Mouse (Mus musculus) testis, adult 2 months (tissue): Measurements from ENCODE around the gene Vstm2a. TPM values are rescaled to one million over a fixed set of nuclear protein-coding genes. Genes with fewer than 3 reads are reported as not detected.

Source experiments
- H3K27ac ChIP-seq: fragments of 200-500 bp; 2 replicates; pipeline ENCODE4 v1.5.1; 2012; ENCODE audit warnings: low read depth, low read length; ENCODE audit not compliant: control insufficient read depth, insufficient read depth
- H3K27me3 ChIP-seq: fragments of 200-500 bp; 2 replicates; pipeline ENCODE4 v1.6.1; 2012; ENCODE audit warnings: mild to moderate bottlenecking, low read length, moderate library complexity; ENCODE audit not compliant: control insufficient read depth, insufficient read depth
- H3K36me3 ChIP-seq: fragments of 200-500 bp; 2 replicates; pipeline ENCODE4 v1.6.1; 2012; ENCODE audit warnings: mild to moderate bottlenecking, low read length; ENCODE audit not compliant: control insufficient read depth, insufficient read depth
- H3K4me1 ChIP-seq: fragments of 200-500 bp; 2 replicates; pipeline ENCODE4 v1.6.1; 2012; ENCODE audit warnings: low read length; ENCODE audit not compliant: control insufficient read depth, insufficient read depth
- H3K4me3 ChIP-seq: fragments of 200-500 bp; 2 replicates; pipeline ENCODE4 v1.5.1; 2012; ENCODE audit warnings: low read depth, mild to moderate bottlenecking, low read length, moderate library complexity, mixed read lengths; ENCODE audit not compliant: control insufficient read depth
- CTCF ChIP-seq: fragments of 200-500 bp; IDR thresholded peaks from 2 replicates; pipeline ENCODE4 v1.5.1; 2012; ENCODE audit warnings: low read depth, mild to moderate bottlenecking, inconsistent platforms, low read length, moderate library complexity; ENCODE audit not compliant: control insufficient read depth, insufficient read depth, insufficient replicate concordance
- POLR2A ChIP-seq: fragments of 200-500 bp; IDR thresholded peaks from 2 replicates; pipeline ENCODE4 v1.6.1; 2012; ENCODE audit warnings: low read depth, mild to moderate bottlenecking, inconsistent platforms, low read length, moderate library complexity; ENCODE audit not compliant: control insufficient read depth
- polyA plus RNA-seq: library from polyadenylated mRNA; depleted of rRNA; stranded (reverse); fragments of >200 nt; gene quantifications from 2 replicates; pipeline ENCODE4 v1.2.3, GENCODE M21; 2012

Gene Vstm2a
- polyA plus RNA-seq, 1 experiment = 3.1 TPM

DNA sequence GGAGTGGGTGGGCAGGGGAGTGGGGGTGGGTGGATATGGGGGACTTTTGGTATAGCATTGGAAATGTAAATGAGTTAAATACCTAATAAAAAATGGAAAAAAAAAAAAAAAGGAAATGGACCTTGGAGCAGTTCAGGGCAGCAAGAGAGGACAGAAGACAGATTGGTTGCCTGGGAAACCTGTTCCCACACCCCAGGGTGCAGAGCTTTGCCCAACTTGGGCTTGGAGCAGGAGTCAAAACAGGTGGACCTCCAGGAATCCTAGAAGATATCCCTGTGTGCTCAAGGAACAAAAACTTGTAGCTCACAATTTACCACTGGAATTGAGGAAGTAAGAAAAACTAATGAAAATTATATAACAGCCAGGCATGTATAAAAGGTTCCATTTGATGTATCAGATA is 96.8 kb downstream of the Vstm2a start:
- no peak overlapping the region for H3K4me3 ChIP-seq
- no peaks in the 10 kb centered on the region for H3K4me1 ChIP-seq
- no peak overlapping the region for H3K27ac ChIP-seq
- TF ChIP-seq CTCF = no peak
- TF ChIP-seq POLR2A = no peak
- no peaks in the 10 kb centered on the region for H3K27me3 ChIP-seq
- H3K36me3 ChIP-seq = no peaks in the 10 kb centered on the region

DNA sequence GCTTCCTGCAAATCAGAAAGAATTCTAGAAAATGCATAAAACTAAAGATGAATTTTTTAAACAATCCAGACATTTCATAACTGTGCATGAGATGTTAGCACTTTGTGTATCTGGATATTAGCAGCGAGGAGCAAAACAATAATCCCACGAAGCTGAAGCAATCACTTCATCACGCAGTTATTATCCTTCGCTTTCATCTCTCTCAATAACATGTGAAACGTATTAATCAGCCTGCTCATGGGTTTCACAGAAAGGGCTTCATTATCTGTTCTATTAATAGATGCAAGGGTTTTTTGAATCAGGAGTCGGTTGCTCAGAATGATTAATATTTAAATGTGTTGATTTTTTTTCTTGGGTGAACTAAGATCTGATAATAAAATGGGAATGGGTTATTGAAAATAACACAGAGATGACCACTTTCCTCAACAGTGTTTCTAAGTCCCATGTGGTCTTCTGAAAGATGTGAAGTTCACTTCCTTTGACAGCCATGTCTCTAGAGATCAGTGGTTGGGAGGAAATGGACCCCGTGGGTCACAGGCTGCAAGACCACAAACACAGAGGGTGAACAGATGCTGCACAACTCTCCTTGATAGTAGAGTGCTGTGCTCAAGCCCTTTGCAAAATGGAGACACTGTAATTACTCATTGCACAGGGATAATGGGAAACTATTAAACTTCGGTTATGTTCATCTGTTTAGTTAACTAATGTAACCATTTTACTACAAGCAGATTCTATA is 109.5 kb downstream of the Vstm2a start:
- H3K27me3 ChIP-seq = no peaks in the 10 kb centered on the region
- no peak overlapping the region for H3K27ac ChIP-seq
- H3K4me1 ChIP-seq = no peaks in the 10 kb centered on the region
- H3K36me3 ChIP-seq = no peaks in the 10 kb centered on the region
- H3K4me3 ChIP-seq = no peak overlapping the region
- TF ChIP-seq POLR2A = no peak
- TF ChIP-seq CTCF = no peak

DNA sequence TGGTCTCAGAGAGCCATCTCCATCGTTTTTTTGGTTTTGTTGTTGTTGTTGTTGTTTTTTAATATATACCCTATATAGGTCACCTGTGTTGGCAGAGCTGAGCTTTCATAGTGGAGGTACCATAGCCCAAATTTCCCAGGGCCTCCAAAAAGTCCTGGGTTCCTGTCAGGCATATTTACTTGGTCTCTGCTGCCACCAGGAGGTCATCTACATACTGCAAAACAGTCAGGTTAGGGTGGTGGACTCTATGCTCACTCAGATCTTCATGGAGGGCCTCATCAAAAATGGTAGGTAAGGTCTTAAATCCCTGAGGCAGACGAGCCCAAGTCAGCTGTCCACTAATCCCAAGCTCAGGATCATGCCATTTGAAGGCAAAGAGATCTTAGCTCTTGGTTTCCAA is 146.1 kb downstream of the Vstm2a start:
- Histone ChIP-seq H3K27me3 (no peaks in the 10 kb centered on the region), H3K36me3 (no peaks in the 10 kb centered on the region), H3K27ac (no peak overlapping the region), H3K4me1 (no peaks in the 10 kb centered on the region), H3K4me3 (no peak overlapping the region)
- TF ChIP-seq CTCF = no peak
- no peak for TF ChIP-seq POLR2A

DNA sequence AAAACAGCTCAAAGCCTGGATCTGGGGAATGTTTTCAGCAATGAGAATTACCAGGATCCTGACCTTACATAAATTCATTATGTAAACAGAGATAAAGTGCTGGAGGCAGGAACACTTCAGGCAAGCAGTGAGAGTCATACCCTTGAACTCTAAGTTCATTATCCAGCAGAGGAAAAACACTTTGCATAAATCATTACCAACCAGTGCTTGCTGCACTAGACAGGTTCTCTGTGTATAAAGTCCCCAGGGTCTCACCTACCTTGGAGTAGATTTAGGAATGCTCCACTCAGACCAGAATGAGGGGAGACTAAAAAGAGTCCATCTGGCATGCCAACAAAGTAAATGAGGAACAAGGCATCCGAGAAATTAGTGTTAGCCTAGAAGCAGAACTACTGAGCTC is 154.2 kb downstream of the Vstm2a start:
- Histone ChIP-seq H3K4me3 (no peak overlapping the region), H3K27ac (no peak overlapping the region), H3K27me3 (no peaks in the 10 kb centered on the region), H3K4me1 (no peaks in the 10 kb centered on the region), H3K36me3 (no peaks in the 10 kb centered on the region)
- TF ChIP-seq POLR2A (no peak), CTCF (no peak)

DNA sequence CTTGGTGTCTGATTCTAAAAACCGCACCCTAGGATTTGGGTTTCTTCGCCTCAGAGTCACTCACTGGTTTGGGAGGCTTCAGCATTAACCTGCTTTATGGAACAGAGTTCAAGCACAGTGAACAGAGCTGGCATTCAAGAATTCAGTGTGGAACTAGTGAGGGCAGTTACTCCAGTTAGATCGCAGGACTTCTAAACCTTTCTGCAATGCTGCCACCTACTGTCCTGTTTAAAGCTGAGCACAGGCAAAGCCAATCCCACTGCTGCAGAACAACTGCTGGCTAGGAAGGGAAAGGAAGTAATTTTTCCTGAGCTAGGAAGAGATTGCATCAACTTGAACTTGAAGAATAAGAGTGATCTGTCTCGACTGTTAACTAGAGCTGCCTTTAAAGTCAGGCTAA is 155.1 kb downstream of the Vstm2a start:
- TF ChIP-seq CTCF (no peak; the same call in 1 of the 2 replicates), POLR2A (no peak)
- H3K4me3 ChIP-seq = no peak overlapping the region
- H3K4me1 ChIP-seq = no peaks in the 10 kb centered on the region
- no peaks in the 10 kb centered on the region for H3K27me3 ChIP-seq
- H3K36me3 ChIP-seq = no peaks in the 10 kb centered on the region
- no peak overlapping the region for H3K27ac ChIP-seq

DNA sequence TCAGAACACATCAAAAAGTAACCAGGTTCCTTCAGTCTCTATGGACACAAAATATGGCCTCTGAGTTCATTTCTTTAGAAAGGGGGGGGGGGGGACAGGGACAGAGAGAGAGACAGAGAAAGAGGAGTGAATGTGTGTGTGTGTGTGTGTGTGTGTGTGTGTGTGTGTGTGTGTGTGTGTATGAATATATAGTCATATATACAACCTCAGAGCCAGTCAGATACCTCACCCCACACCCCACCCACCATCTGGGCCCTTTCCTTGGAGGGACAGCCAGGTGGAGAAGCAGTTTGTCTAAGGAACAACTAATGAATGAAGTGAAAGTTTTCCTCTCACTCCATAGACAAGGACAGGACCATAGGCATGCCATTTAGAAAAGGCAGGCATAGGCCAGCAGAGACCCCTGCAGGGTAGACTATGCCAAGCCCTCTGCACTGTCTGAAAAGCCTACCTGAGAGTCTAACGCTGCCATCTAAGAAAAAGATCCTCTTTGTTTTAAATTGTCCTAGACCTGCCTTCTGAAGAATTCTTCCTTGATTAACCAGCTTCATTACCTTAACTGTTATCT is 155.6 kb downstream of the Vstm2a start:
- Histone ChIP-seq H3K36me3 (no peaks in the 10 kb centered on the region), H3K27me3 (no peaks in the 10 kb centered on the region), H3K4me1 (no peaks in the 10 kb centered on the region), H3K27ac (no peak overlapping the region), H3K4me3 (no peak overlapping the region)
- no peak for TF ChIP-seq POLR2A
- TF ChIP-seq CTCF = no peak

DNA sequence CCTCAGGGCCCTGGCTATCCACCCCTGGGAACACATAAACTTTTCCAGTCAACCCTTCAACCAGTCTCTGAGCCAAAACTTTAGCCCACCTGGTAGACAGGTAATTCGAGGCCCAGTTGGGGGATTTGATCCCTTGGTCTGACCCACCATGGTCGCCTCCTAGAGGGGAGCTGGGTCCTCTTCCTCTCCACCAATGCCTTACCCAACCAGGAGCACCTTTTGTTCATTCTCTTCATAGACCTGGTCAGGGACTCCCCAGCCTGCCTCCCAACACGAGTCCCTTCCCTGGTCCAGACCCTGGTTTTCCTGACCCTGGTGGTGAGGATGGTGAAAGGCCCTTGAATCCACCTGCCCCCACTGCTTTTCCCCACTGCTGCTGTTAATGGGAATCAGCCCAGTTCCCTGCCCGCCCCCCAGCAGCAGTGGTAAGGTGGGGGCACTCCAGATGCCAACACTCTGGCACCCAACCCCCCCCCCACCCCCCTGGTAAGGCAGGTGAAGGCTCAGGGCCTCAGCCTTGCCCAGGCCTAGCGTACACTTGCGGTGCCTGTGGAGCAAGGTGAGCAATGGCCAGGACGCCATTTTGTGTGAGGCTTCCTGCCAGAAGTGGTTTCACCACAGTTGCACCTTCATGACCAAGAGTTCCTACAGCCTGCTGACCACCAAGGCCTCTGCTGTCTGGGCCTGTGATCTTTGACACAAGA is 182.2 kb downstream of the Vstm2a start:
- no peak for TF ChIP-seq CTCF
- no peak for TF ChIP-seq POLR2A
- Histone ChIP-seq H3K27me3 (no peaks in the 10 kb centered on the region), H3K27ac (no peak overlapping the region), H3K4me1 (no peaks in the 10 kb centered on the region), H3K36me3 (no peaks in the 10 kb centered on the region), H3K4me3 (no peak overlapping the region)
